Mouse (Mus musculus): ENCODE measurements around the gene Slc5a3.
A peak's percentile ranks its signal among the peaks of the same experiment; 100 is the strongest.

Gene Slc5a3

DNA sequence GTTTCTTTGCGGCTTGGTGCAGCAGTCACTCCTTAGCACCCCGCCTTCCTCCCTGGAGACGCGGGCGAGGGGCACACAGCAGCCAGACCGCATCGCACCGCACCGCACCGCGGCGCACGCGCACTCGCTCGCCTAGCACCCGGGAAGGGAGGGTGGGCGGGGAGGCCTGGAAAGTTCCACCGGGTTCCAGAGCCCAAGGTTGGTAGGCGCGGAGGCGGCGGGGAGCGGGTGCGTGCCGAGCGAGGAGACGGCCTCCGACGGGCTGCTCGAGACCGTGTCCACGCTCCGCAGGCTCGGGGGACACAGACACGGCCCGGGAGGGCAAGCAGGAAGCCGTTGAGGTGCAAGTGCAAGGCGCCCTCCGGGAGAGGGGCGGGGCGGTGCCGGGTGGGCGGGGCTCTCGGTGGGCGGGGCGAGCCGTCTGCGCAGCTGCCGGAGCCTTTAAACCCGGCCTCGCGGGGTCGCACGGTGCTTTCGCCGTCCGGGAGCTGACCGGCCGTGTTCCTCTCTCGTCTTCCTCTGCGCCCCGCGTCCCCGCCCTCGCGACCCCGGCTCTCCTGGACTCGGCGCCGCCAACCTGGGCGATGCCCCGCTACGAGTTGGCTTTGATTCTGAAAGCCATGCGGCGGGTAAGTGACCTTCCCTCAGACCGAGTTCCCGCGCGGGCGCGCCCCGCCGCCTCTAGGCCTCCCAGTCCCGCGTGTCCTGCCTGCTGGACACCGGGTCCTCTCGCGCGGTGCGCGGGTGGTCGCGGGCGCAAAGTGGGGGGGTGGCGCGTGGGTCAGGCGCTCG, at the start of gene Slc5a3, which contains the start of the genes Mrps6 and Gm49711:
Slc5a3 (plus strand) TSS at position 471 of the 792 bp plus-strand sequence.
Mrps6 (plus strand) TSS at position 419 of the 792 bp plus-strand sequence.
Gm49711 (plus strand) TSS at position 465 of the 792 bp plus-strand sequence.
- DNase-seq (ENCODE audit: low read depth) = peak; percentile 91

DNA sequence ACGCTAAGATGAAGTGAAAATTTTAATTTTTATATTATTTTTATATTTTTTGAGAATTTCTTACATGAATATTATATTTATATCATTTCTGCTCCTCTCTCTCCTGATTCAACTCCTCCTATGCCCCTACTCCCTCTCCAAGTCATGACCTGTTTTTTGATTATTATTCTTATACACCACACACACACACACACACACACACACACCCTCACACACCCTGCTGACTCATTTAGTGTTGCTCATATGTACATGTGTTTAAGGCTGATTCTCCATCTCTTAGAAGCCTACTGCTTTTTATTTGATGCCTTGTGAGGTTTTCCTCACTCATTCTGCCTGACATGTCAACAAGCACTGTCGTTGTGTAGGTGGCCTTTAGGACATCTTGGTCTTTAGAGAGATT, 48.5 kb upstream of the Slc5a3 start:
- DNase-seq (ENCODE audit: low read depth) = no peak

DNA sequence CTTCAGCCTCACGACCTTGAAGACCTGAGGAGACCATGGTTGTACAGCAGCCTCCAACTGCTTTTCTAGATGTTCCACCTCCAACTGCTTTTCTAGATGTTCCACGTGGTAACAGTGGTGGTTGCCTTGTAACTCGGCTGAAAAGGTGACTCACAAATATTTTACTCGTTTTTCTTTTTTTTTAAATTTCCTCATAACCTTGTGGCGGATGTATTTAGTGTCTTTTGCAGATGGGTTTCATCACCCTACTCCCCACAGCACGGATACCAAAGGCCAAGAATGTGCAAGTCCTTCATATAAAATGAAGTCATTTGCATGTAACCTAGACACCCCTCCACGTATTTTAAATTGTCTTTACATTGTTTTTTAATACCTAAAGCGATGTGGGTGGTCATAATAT, 41.3 kb upstream of the Slc5a3 start:
- no peak for DNase-seq (ENCODE audit: low read depth)

DNA sequence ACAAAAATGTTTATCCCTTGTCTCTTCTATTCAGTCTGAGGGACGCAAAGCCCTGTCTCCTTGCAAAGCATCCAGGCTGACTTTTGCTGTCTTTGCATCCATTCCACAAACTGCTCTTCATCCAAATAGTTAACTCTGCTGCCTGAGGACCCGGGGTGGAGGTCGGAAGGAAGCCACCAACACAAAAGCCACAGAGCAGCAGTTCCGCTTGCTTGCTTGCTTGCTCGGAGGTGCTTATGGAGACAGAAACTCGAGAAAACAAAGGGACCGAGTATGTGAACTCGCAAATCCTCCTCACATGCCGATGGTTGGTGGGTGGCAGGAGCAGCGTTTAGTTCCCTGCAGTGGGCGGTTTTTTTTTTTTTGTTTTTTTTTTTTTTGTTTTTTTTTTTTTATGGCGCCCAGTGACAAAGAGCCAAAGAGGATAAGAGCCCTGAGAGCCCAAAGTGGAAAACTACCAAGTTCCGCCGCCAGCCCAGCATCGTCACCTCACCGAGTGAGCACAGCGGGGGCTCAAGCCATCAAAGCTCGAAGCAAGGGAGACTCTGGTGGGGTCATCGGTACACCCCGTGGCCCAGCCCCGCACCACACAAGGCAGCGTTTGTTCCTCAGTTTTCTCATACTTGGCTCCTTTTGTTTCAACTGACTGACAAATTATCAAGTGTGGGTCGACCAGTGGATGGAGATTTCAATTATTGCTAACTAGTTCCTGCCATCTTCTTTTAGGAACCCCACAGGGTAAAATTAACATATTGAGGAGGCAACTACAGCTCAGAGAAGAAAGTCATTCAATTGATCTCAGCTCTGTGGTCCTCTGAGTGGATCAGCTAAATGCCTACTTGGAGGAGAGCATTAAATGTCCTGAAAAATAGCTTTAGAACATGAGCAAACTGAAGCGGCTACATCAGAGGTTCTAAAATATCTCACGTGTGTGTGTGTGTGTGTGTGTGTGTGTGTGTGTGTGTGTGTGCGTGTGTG, 38.7 kb upstream of the Slc5a3 start:
- DNase-seq (ENCODE audit: low read depth) = peak; percentile 71

DNA sequence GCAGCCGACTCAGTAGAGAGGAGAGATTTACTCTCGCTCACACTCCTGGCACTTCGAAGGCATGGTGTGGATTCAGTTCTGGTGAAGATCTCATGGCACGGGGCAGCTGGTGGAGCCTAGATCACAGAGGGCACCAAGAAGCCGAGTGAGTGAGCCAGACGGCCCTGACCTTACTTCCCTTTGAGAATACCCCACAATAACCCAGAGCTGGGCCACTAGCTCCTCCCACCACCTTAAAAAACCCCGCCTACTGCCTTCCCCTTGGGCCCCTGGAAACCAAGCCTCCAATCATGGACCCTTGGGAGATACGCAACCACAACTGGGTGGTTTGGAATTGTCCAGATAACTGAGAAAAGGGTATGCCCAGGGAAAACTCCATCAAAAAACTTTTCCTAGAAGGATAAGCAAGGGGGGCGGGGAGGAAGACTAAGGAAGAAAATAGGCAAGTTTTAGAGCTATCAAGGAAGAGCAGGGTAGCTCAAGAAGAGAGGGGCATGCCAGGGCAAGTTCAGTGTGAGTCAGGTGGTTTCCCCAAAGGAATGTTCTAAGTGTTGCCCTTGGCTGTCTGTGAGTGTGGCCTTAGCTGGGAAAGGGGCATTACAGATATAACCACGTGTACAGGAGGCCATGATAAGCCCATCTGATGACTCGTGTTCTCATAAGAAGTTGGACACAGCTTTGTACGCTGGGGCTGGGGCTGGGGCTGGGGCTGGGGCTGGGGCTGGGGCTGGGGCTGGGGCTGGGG, 36.3 kb upstream of the Slc5a3 start:
- no peak for DNase-seq (ENCODE audit: low read depth)

DNA sequence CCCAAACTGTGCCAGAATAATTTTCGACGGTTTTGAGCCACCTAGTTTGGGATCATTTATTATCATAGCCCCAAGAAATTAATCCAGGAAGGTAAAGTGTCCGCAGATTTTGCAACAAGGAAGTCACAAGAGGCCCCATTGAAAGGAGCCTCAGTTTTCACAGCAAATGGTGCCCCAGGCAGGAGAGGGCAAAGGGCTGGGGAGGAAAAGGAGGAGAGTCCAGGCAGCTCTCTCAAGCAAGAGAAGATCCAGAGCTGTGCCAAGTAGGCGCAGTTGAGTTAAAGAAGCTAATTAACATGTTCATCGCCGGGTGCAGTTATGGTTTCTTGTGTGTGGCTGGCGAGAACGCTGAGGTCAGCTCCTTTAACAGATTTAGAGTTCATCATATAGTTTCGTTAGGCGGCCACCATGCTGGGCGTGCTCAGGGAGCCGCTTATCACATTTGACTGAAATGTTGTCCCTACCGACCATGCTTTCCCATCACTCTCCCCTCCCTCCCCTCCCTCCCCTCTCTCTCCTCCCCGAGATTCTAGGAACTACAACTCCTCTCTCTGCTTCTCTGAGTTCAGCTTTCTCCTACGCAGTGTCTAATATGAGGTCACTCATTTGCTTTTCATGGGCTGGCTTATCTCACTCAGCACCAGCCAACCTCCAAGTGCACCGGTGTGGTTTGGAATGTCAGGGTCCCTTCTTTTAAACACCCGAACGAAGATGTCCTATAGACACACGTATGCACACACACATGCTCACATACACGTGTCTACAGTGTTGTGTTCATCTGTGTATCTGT, 35.4 kb upstream of the Slc5a3 start:
- no peak for DNase-seq (ENCODE audit: low read depth)

DNA sequence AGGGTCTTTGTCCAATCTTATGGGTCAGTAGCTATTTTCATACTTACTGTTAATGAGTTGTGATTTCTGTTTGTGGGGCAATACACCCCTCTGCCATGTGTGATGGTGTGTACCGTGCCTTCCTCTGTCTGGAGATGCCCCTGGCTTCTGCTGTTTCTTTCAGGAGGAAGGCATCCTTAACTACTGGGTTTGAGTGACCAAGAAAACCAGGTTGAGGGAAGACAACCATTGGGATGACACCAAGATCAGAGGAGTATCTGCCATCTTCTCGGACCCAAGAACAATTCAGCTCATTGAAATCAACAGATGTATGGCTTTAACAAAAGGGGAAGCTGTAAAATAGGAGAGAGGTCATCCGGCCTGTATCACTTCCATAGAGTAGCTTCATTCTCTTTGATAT, 24.8 kb upstream of the Slc5a3 start:
- DNase-seq (ENCODE audit: low read depth) = no peak

DNA sequence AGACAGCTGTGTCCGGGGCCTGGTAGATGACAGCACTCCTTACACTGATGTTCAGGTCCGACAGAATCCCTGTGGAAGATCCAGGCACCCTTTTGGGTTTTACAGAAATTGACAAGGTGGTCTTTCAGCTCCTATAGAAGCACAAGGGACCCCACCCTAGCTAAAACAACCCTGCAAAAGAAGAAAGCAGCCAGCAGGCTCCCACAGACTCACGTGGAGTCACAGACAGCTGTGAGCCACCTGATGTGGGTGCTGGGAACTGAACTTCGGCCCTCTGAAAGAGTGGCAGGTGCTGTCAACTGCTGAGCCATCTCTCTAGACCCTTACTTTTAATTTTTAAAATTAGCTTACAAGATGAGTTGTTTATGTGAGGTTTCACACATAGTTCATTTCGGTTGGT, 23.4 kb upstream of the Slc5a3 start:
- no peak for DNase-seq (ENCODE audit: low read depth)

DNA sequence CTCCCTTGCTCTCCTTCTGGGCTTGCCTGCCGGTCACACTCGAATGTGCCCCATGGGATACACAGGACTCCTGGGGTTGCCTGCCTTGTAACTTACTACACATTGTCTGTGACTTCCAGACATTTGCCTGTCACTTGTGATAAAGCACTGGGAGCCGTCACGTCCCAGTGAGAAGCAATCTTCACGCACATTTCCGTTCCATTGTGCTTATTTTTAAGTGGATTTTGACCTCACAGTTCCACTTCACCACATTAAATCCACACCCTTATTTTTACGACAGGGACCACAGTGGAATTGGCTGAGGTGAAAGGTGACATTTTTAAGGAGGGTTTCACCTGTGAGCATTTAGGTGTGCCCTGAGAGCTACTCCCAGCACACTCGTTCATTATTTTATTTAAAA, 21.4 kb upstream of the Slc5a3 start:
- DNase-seq (ENCODE audit: low read depth) = no peak

DNA sequence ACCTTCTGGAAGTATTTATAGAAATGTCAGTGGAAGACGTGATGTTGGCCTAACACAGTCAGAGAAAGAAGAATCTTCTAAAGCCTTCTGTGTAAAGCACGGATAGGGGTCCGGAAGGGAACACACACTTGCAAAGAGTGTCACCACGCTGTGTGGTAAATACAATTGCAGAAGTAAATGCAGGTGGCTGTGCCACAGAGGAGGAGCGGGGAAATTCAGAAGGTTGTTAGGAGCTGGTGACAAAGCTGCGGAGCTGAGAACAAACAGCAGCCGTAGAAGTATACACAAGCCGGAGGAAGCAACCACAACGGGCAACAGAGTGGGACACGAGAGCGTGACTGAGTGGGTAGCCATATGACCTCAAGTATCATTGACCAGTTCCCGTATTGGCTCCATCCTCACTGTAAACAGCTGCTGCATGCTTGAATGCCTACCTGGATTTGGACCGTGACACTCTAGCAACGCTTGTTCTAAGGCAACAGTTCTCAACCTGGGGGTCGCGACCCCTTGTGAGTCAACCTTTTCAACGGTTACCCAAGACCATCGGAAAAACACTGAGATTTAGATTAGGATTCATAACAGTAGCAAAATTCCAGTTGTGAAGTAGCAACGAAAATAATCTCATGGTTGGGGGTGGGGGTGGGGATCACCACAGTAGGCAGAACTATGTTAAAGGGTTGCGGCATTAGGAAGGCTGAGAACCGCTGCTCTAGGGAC, 20.1 kb upstream of the Slc5a3 start:
- DNase-seq (ENCODE audit: low read depth) = peak; percentile 26

DNA sequence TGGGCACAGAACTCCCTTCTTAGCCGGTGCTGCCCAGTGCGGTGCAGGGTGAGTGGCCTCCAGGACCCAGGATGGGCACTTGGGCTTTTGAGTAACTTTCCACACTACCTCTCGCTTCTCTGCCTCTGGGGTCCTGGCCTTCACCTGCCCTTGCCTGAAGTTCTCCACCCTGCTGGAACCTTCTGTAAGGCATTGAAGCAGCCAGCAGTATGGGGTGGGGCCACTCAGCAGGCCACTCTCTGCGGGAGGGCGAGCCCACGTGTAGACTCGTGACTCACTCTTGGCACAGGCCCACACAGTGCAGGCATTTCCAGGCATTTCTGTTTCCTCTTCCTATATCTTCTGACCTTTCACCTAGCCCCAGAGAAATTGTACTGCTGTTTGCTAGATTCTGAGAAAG, 18.7 kb upstream of the Slc5a3 start:
- no peak for DNase-seq (ENCODE audit: low read depth)

DNA sequence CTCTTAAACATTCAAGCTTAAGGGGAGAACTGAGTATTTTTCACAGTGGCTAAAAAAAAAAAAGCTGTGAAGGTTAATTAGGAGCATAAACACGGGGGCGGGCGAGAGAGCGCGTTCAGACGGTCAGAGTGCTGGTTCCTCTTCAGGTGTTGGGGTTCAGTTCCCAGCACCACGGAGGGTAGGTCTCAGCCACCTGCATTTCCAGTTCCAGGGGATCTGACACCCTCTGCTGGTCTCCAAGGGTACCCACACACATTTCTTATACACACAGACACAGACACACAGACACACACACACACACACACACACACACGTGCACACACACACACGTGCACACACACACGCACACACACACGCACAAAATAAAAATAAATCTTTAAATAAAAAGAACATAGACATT, 18.2 kb upstream of the Slc5a3 start:
- DNase-seq (ENCODE audit: low read depth) = no peak

DNA sequence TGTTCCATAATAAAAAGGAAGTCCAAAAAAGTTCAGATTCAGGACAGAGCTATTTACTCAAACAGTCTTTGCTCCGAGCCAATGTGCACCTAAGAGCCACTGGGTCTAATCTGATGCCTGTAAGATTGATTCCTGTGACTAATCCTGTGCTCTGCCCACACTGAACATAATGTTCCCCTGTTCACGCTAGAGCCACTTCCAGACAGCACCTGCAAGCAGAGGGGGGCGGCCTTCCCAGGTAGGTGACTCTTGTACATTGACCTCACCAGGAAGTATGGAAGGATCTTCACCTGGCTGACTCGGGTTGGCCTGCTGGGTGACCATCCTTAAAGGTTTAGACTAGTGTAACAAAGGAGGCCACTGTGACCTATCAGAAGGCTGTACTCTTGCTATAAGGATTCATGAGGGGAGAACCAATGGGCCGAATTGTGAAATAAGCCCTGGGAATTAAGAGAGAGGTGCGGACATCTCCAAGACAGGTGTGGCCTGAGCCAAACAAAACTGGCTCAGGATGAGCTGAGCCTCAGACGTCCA, 6.3 kb upstream of the Slc5a3 start:
- DNase-seq (ENCODE audit: low read depth) = no peak

DNA sequence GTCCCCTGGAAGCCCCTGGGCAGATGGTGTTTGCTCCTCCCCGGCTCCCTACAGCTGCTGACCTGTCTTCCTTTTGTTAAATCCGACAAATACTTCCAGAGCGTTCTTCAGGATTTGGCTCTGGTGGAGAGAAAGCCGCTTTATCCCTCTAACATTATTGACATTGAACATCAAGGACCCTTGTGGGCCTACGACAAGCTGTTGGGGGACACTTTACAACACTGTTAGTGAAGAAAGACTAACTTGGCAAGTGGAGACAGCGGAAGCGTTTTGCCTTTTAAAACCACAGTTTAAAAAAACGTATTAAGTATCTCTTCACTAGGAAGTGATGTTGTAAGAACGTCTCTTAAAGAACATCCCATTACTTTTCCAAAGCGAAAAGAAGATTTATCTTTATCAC, 5.6 kb upstream of the Slc5a3 start:
- no peak for DNase-seq (ENCODE audit: low read depth)

DNA sequence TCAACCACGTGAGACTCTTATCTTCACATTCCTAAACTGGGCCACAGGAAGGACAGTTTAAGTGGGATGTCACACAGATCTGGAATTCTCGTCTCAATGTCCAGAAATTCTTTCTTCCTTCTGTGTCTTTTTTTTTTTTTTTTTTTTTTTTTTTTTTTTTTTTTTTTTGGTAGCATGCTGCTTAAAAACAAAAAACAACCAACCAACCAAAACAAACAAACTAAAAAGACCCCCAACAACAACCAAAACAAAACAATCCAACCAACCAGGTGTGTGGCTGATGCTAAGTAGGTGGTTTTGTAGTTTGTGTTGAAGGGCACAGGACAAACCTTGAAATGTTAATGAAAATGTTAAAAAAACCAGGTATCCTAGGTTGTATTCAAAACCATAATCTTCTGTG, 1.4 kb upstream of the Slc5a3 start:
- no peak for DNase-seq (ENCODE audit: low read depth)

DNA sequence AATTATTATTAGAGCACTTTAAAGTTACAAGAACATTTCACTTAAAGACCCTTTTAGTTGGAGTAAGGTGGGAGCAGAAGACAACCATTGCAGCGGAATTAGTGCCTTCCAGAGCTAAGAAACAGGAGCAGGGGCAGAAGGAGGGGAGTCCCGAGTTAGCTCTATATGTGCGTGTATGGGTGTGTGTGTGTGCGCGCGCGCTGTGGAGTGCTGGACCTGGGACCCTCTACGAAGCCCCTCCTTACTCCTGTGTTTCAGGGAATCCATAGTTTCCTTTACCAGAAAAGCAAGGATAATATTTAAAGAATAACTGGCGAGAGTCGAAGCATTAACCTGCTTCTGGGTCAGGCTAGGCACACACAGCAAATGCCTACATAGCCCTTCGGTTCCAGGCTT, 668 bp upstream of the Slc5a3 start:
- no peak for DNase-seq (ENCODE audit: low read depth)

DNA sequence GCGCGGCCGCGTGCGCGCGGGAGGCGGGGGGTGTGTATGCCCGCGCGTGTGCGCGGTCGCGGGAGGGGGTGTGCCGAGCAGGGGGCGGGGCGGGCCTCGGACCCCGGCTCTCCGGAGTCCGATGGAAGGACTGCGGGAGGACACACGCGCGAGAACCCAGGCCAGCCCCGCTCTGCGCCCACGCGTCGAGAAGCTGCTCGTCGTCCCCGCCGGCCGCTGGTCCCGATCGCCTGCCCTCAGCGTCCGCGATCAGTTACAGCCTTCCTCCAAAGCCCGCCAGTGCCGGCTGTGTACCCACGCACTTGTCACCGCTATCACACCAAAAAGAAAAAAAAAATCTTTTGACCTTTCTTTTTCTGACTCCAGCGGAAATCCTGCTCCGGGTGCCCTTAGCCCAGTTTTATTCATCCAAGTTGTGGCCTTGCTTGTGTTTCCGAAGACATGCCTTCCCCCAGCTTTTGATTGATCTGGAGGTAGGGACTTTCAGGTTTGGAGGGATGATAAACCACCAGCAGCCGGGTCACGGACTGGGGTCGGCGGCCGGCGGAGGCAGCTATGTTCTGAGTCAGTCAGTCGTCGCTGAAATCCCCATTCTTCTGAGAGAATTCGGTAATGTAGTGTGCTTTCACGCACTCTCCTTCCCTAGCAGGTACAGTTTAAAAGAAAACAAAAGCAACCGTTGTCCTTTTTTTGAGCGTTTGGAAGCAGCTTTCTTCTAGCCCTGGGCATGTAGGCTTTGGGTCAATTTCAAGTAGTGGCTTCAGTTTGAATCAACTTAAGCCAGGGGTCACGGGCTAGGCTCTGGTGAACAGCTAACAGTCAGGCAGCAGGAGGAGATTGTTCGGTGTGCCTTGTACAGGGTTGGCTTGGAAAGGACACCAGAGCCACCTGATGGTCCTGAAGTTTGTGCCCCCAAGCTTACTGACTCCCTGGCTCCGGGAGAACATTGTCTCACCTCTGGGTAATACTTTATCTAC, 810 bp downstream of the Slc5a3 start:
- DNase-seq (ENCODE audit: low read depth) = peak; percentile 63

DNA sequence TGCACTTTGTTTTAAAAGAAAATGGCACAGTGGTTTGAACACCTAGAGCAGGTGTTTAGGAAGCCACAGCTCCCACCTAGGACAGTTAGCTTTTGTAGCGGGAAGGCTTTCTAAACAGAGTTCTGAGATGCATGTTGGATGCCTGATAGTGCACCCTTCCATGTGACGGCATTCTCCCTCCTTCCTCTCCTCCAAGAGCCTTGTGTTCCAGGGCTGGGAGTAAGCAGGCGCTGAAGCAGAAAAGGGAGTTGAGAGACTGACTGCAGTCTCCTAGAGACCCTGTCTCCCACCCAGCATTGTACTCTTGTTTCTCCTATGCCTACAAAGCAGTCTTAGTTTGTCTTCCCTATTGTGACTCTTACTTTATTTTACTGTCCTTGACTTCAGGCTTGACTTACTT, 2.1 kb downstream of the Slc5a3 start:
- no peak for DNase-seq (ENCODE audit: low read depth)

DNA sequence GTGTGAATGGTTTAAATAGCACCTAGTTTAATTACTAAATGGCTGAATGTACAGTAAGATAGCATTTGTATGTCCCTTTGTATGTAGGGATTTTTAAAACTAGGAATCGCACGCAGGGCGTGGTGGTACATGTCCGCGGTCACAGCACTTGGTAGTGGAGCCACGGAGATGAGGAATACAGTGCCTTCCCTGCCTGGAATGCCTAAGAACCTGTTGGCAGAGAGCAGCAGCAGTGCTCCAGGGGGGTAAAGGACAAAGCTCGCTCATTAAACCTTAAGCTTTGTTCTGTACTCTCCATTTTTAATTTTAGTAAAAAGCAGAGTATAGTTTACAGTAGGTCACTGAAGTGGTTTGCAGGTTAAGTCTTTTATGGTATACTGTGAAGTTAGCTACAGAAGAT, 3.5 kb downstream of the Slc5a3 start:
- no peak for DNase-seq (ENCODE audit: low read depth)

Data from naive thymus-derived CD4-positive, alpha-beta T cell, adult 2 months (primary cell).